ENCODE assay signal across 15 mouse cellular contexts in the genomic region with DNA sequence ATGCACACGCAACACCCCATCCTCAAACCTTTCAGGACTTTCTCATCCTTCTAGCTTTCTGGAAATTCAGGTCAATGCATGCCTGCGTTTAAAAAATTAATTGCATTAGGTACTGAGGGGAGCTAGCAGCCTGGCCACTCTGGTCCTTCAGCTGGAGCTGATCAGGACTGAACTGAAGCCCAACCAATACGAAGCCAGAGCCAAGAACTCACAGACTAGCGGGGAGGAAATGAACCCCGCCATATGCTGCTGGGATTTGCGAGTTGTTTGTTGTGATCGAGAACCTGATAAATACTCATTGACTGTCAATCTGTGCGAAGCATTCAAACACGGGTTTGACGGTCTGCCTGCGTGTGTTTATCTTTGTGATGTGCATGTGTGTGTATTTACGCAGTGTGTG.
"Had no signal": no experiment of that assay in that cellular context is flagged by ENCODE, and none has a peak within 500 bp of the region (broad histone marks: within the 10 kb centered on the region; RNA-seq: fewer than 3 reads in every experiment).

No protein-coding gene starts in this region.

- H3K27ac ChIP-seq: midbrain, embryonic 10.5 days; midbrain, embryonic 12.5 days; neural tube, embryonic 12.5 days; stomach, embryonic 15.5 days; stomach, postnatal 0 days had no signal

- H3K4me3 ChIP-seq: midbrain, embryonic 10.5 days; midbrain, embryonic 12.5 days; neural tube, embryonic 12.5 days; stomach, embryonic 15.5 days had no signal

- H3K9me3 ChIP-seq: midbrain, embryonic 10.5 days; midbrain, embryonic 12.5 days; neural tube, embryonic 12.5 days; stomach, embryonic 15.5 days had no signal

- H3K27me3 ChIP-seq: midbrain, embryonic 12.5 days; neural tube, embryonic 12.5 days; stomach, embryonic 15.5 days had no signal

- H3K4me1 ChIP-seq: midbrain, embryonic 12.5 days; neural tube, embryonic 12.5 days; stomach, embryonic 15.5 days had no signal

- DNase-seq: lung, adult 18-20 months; lung, embryonic 14.5 days; lung, postnatal 10 days; lung, postnatal 4 days; midbrain, embryonic 14.5 days; right cerebral cortex, postnatal 14 days; thymus, adult 2 months; thymus, postnatal 25 days; thymus, postnatal 4 days had no signal

- H3K9ac ChIP-seq: lung, embryonic 14.5 days; midbrain, embryonic 12.5 days; neural tube, embryonic 12.5 days; stomach, embryonic 15.5 days had no signal

- H3K36me3 ChIP-seq: midbrain, embryonic 10.5 days; midbrain, embryonic 12.5 days; neural tube, embryonic 12.5 days; stomach, embryonic 15.5 days had no signal

- ATAC-seq: midbrain, embryonic 16.5 days had no signal

- H3K4me2 ChIP-seq: lung, embryonic 14.5 days; midbrain, embryonic 12.5 days; neural tube, embryonic 12.5 days; stomach, embryonic 15.5 days had no signal
